Mouse (Mus musculus) hindbrain, embryonic 14.5 days (tissue): ENCODE measurements at regions not wholly inside any gene's neighbourhood (a gene's known extent, or its start where the extent isn't known, plus 50 kb on each side); places are given as distances from the start of the nearest gene placed in this dataset.

ENCODE experiments used
- ATAC-seq: fragments of 200-750 bp; cut with Nextera tagmentation; 2 replicates; pipeline ENCODE4 v1.8.0; 2017; ENCODE audit warnings: moderate number of reproducible peaks, mild to moderate bottlenecking, moderate TSS enrichment, moderate library complexity; ENCODE audit not compliant: low FRiP score
- DNase-seq: peaks from one replicate; pipeline ENCODE4 v3.0.0-alpha.2; 2015; ENCODE audit warnings: low spot score
- H3K27ac ChIP-seq: fragments of 300-500 bp; sonication (generic); 2 replicates; pipeline ENCODE4 v1.5.1; 2014; ENCODE audit warnings: mild to moderate bottlenecking, moderate library complexity
- H3K27me3 ChIP-seq: fragments of 300-500 bp; sonication (generic); 2 replicates; pipeline ENCODE4 v1.6.1; 2014; ENCODE audit warnings: mild to moderate bottlenecking, low read length, mixed read lengths; ENCODE audit not compliant: control insufficient read depth, insufficient read depth
- H3K36me3 ChIP-seq: fragments of 300-500 bp; sonication (generic); replicated peaks from 2 replicates; pipeline ENCODE4 v1.6.1; 2014; ENCODE audit not compliant: control insufficient read depth, insufficient read depth
- H3K4me1 ChIP-seq: fragments of 300-500 bp; sonication (generic); replicated peaks from 2 replicates; pipeline ENCODE4 v1.6.1; 2014; ENCODE audit warnings: antibody characterized with exemption, low read length, mixed read lengths; ENCODE audit not compliant: control insufficient read depth, insufficient read depth
- H3K4me2 ChIP-seq: fragments of 300-500 bp; sonication (generic); replicated peaks from 2 replicates; pipeline ENCODE4 v1.6.1; 2014; ENCODE audit warnings: mild to moderate bottlenecking, moderate library complexity
- H3K4me3 ChIP-seq: fragments of 300-500 bp; sonication (generic); replicated peaks from 2 replicates; pipeline ENCODE4 v1.5.1; 2014; ENCODE audit warnings: mild to moderate bottlenecking, low read length
- H3K9ac ChIP-seq: fragments of 300-500 bp; sonication (generic); 2 replicates; pipeline ENCODE4 v1.6.1; 2014
- H3K9me3 ChIP-seq: fragments of 300-500 bp; sonication (generic); 2 replicates; pipeline ENCODE4 v1.6.1; 2016; ENCODE audit warnings: low read length; ENCODE audit not compliant: control insufficient read depth
- WGBS: fragments of 180-500 bp; shearing (Covaris S2); extraction: QIAGEN DNeasy Blood & Tissue Kit; methylation state at CpG from one replicate; pipeline ENCODE4 v1.1.7; 2014; 5-methylcytosine and 5-hydroxymethylcytosine counted together

DNA sequence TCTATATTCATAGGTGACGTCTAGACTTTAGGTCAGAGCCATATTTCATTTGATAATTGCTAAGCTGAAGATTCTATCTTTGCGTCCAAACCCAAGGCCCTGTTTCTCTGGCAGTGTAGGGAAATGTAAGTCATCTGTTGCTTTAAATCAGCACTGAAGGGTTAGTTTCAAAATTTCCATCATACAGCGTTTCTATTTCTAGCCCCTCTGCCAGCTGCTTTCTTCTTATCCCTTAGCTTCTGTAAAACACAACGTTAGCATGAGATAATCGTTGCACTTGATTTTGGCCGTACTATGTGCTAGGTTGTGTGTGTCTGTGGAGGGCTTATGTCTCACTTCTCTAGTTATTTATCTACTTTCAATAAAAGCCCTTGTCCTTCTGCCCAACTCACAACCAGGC lies 58.7 kb upstream of the Ntrk2 start:
- H3K9me3 ChIP-seq, result no peaks in the 10 kb centered on the region
- H3K27me3 ChIP-seq, result no peaks in the 10 kb centered on the region
- ATAC-seq, result no peak
- H3K4me2 ChIP-seq, result no peak overlapping the region
- no peaks in the 10 kb centered on the region for H3K4me1 ChIP-seq
- H3K27ac ChIP-seq, result no peak overlapping the region
- H3K36me3 ChIP-seq, result no peaks in the 10 kb centered on the region
- no peak overlapping the region for H3K9ac ChIP-seq
- DNase-seq, result no peak
- WGBS, result 90% methylated on average over 6 of the region's 6 CpGs
- H3K4me3 ChIP-seq, result no peak overlapping the region

DNA sequence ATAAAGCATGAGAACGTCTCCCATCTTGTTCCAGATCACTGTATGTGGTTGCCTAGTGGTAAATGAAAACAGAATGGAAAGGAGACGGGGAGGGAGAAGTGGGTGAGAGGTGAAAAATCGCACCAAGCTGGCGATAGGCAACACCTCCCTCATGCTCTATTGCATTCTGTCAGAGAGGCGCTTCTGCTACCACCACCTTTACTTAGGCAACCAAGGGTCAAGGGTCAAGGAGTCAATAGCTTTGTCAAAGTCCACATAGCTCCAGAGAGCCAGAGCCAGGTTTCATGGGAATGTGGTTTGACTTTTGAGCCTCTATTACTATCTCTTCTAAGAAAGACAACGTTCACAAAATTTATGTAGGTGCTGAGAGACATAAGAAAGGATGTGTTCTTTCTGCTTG lies 50.2 kb upstream of the Ntrk2 start:
- Histone ChIP-seq H3K9me3 (no peaks in the 10 kb centered on the region), H3K36me3 (no peaks in the 10 kb centered on the region), H3K27ac (no peak overlapping the region), H3K9ac (no peak overlapping the region), H3K4me3 (no peak overlapping the region), H3K4me1 (no peaks in the 10 kb centered on the region), H3K27me3 (no peaks in the 10 kb centered on the region), H3K4me2 (no peak overlapping the region)
- ATAC-seq (no peak), DNase-seq (no peak)
- WGBS, result 68% methylated on average over 6 of the region's 6 CpGs
